Mouse (Mus musculus) induced T-regulatory cell, adult 2 months (primary cell): ENCODE measurements at regions not wholly inside any gene's neighbourhood (a gene's known extent, or its start where the extent isn't known, plus 50 kb on each side); places are given as distances from the start of the nearest gene placed in this dataset.
"Not testable (repeated sequence)": the region's sequence is repeated elsewhere in the genome, so short reads cannot be mapped to it uniquely, and the experiment has no call there.

ENCODE experiments used
- DNase-seq: peaks from one replicate; pipeline ENCODE4 v3.0.0-alpha.2; 2012; ENCODE audit warnings: low read depth

GRCm38 (mm10) chr19:27694478-27694877 lies 264.9 kb upstream of the Pum3 start:
- no peak for DNase-seq

- DNase-seq, result peak; percentile 4
These were observed 264.1 kb upstream of the Pum3 start for GRCm38 (mm10) chr19:27693706-27694105.

- DNase-seq, result no peak
These were observed 263.3 kb upstream of the Pum3 start for GRCm38 (mm10) chr19:27692944-27693343.

- DNase-seq, result peak; percentile 33
These were observed 253.8 kb upstream of the Pum3 start for GRCm38 (mm10) chr19:27683426-27683825.

- no peak for DNase-seq
These were observed 249.8 kb upstream of the Pum3 start for GRCm38 (mm10) chr19:27679427-27679826.

GRCm38 (mm10) chr19:27672679-27673190 lies 243.1 kb upstream of the Pum3 start:
- no peak for DNase-seq

GRCm38 (mm10) chr19:27663296-27663695 lies 233.7 kb upstream of the Pum3 start:
- no peak for DNase-seq

- DNase-seq, result no peak
These were observed 211.4 kb upstream of the Pum3 start for GRCm38 (mm10) chr19:27641001-27641400.

- no peak for DNase-seq
These were observed 203.5 kb upstream of the Pum3 start for GRCm38 (mm10) chr19:27633105-27633504.

- DNase-seq, result no peak
These were observed 198.0 kb upstream of the Pum3 start for GRCm38 (mm10) chr19:27627626-27628025.

- DNase-seq, result no peak
These were observed 187.9 kb upstream of the Pum3 start for GRCm38 (mm10) chr19:27617522-27617921.

- no peak for DNase-seq
These were observed 177.3 kb upstream of the Pum3 start for GRCm38 (mm10) chr19:27606933-27607332.

- DNase-seq, result no peak
These were observed 173.7 kb upstream of the Pum3 start for GRCm38 (mm10) chr19:27603296-27603695.

GRCm38 (mm10) chr19:27601551-27601950 lies 171.9 kb upstream of the Pum3 start:
- no peak for DNase-seq

- not testable (repeated sequence) for DNase-seq
These were observed 170.8 kb upstream of the Pum3 start for GRCm38 (mm10) chr19:27600386-27600785.

GRCm38 (mm10) chr19:27599639-27600308 lies 170.1 kb upstream of the Pum3 start:
- DNase-seq, result no peak

GRCm38 (mm10) chr19:27598350-27598749 lies 168.7 kb upstream of the Pum3 start:
- DNase-seq, result no peak

- no peak for DNase-seq
These were observed 155.9 kb upstream of the Pum3 start for GRCm38 (mm10) chr19:27585566-27585965.

- no peak for DNase-seq
These were observed 152.5 kb upstream of the Pum3 start for GRCm38 (mm10) chr19:27582111-27582500.

GRCm38 (mm10) chr19:27581362-27582110 lies 151.9 kb upstream of the Pum3 start:
- DNase-seq, result no peak

GRCm38 (mm10) chr19:27576478-27576877 lies 146.9 kb upstream of the Pum3 start:
- DNase-seq, result no peak

GRCm38 (mm10) chr19:27566929-27567328 lies 137.3 kb upstream of the Pum3 start:
- DNase-seq, result no peak

- DNase-seq, result no peak
These were observed 136.4 kb upstream of the Pum3 start for GRCm38 (mm10) chr19:27566060-27566459.
